Mouse (Mus musculus) kidney, postnatal 0 days (tissue): ENCODE measurements at regions not wholly inside any gene's neighbourhood (a gene's known extent, or its start where the extent isn't known, plus 50 kb on each side); places are given as distances from the start of the nearest gene placed in this dataset.

ENCODE experiments used
- ATAC-seq: fragments of 200-750 bp; cut with Nextera tagmentation; replicated peaks from 2 replicates; pipeline ENCODE4 v1.8.0; 2017; ENCODE audit warnings: low read depth, moderate number of reproducible peaks, moderate TSS enrichment, moderate library complexity; ENCODE audit not compliant: low FRiP score
- DNase-seq: peaks from one replicate; pipeline ENCODE4 v3.0.0-alpha.2; 2016; ENCODE audit warnings: low spot score
- H3K27ac ChIP-seq: fragments of 300-500 bp; sonication (generic); 2 replicates; pipeline ENCODE4 v1.5.1; 2014; ENCODE audit warnings: mild to moderate bottlenecking
- H3K27me3 ChIP-seq: fragments of 300-500 bp; sonication (generic); 2 replicates; pipeline ENCODE4 v1.6.1; 2014; ENCODE audit warnings: low read length, mixed read lengths; ENCODE audit not compliant: insufficient read depth
- H3K36me3 ChIP-seq: fragments of 300-500 bp; sonication (generic); 2 replicates; pipeline ENCODE4 v1.6.1; 2014; ENCODE audit warnings: low read length, mixed read lengths; ENCODE audit not compliant: insufficient read depth
- H3K4me1 ChIP-seq: fragments of 300-500 bp; sonication (generic); replicated peaks from 2 replicates; pipeline ENCODE4 v1.6.1; 2014; ENCODE audit warnings: antibody characterized with exemption, low read length, mixed read lengths; ENCODE audit not compliant: insufficient read depth
- H3K4me2 ChIP-seq: fragments of 300-500 bp; sonication (generic); 2 replicates; pipeline ENCODE4 v1.6.1; 2014; ENCODE audit warnings: mild to moderate bottlenecking, low read length, moderate library complexity, mixed read lengths
- H3K4me3 ChIP-seq: fragments of 300-500 bp; sonication (generic); replicated peaks from 2 replicates; pipeline ENCODE4 v1.5.1; 2014; ENCODE audit warnings: low read depth, low read length
- H3K9ac ChIP-seq: fragments of 300-500 bp; sonication (generic); 2 replicates; pipeline ENCODE4 v1.6.1; 2014; ENCODE audit warnings: low read depth, low read length
- H3K9me3 ChIP-seq: fragments of 300-500 bp; sonication (generic); replicated peaks from 2 replicates; pipeline ENCODE4 v1.6.1; 2016; ENCODE audit warnings: low read length, inconsistent platforms, mixed read lengths
- CTCF ChIP-seq: IDR thresholded peaks from 2 replicates; pipeline ENCODE4 v1.5.1; 2016; ENCODE audit warnings: antibody characterized with exemption, low read depth, mild to moderate bottlenecking, moderate library complexity
- WGBS: fragments of 180-500 bp; shearing (Covaris S2); extraction: QIAGEN DNeasy Blood & Tissue Kit; methylation state at CpG from one replicate; pipeline ENCODE4 v1.1.7; 2014; 5-methylcytosine and 5-hydroxymethylcytosine counted together

- peak; percentile 73 for DNase-seq
- H3K27ac ChIP-seq, result peak overlapping the region; percentile 47
Measured at GRCm38 (mm10) chr6:67134915-67135314, 97.7 kb upstream of the Gadd45a start.

GRCm38 (mm10) chr6:67130540-67131301 is 93.5 kb upstream of the Gadd45a start:
- peak; percentile 36; the same call in 1 of the 2 replicates for ATAC-seq
- WGBS, result 56% methylated on average over 11 of the region's 11 CpGs
- Histone ChIP-seq H3K4me2 (no peak overlapping the region), H3K4me3 (no peak overlapping the region), H3K4me1 (peaks cover 6% of the 10 kb centered on the region; the same call in 1 of the 2 replicates), H3K9ac (no peak overlapping the region), H3K36me3 (no peaks in the 10 kb centered on the region), H3K27ac (no peak overlapping the region), H3K27me3 (no peaks in the 10 kb centered on the region), H3K9me3 (0 out of 2 replicates have a peak, but pooled peaks cover 4% of the 10 kb centered on the region)
- no peak for TF ChIP-seq CTCF
- DNase-seq, result no peak

More at GRCm38 (mm10) chr6:67134915-67135314, 97.7 kb upstream of the Gadd45a start:
- Histone ChIP-seq H3K9me3 (0 out of 2 replicates have a peak, but pooled peaks cover 4% of the 10 kb centered on the region), H3K9ac (no peak overlapping the region), H3K36me3 (no peaks in the 10 kb centered on the region), H3K4me2 (no peak overlapping the region), H3K27me3 (no peaks in the 10 kb centered on the region), H3K4me3 (no peak overlapping the region), H3K4me1 (peaks cover 10% of the 10 kb centered on the region; the same call in 1 of the 2 replicates)
- 0% methylated on average over 1 of the region's 1 CpGs for WGBS
- ATAC-seq, result no peak
- TF ChIP-seq CTCF, result no peak

- Histone ChIP-seq H3K9me3 (0 out of 2 replicates have a peak, but pooled peaks cover 4% of the 10 kb centered on the region), H3K4me2 (no peak overlapping the region), H3K4me3 (no peak overlapping the region), H3K36me3 (no peaks in the 10 kb centered on the region), H3K27me3 (no peaks in the 10 kb centered on the region), H3K4me1 (no peaks in the 10 kb centered on the region), H3K27ac (no peak overlapping the region), H3K9ac (no peak overlapping the region)
- 92% methylated on average over 10 of the region's 10 CpGs for WGBS
- no peak for TF ChIP-seq CTCF
- ATAC-seq (no peak), DNase-seq (no peak)
Measured at GRCm38 (mm10) chr6:67129626-67130025, 92.4 kb upstream of the Gadd45a start.

- H3K27me3 ChIP-seq, result no peaks in the 10 kb centered on the region
- no peak overlapping the region for H3K4me2 ChIP-seq
- H3K36me3 ChIP-seq, result no peaks in the 10 kb centered on the region
- no peak overlapping the region for H3K27ac ChIP-seq
- DNase-seq (no peak), ATAC-seq (no peak)
- TF ChIP-seq CTCF, result no peak
- WGBS, result 50% methylated on average over 16 of the region's 16 CpGs
- H3K9ac ChIP-seq, result no peak overlapping the region
- H3K4me1 ChIP-seq, result no peaks in the 10 kb centered on the region
- 0 out of 2 replicates have a peak, but pooled peaks cover 4% of the 10 kb centered on the region for H3K9me3 ChIP-seq
- H3K4me3 ChIP-seq, result no peak overlapping the region
Measured at GRCm38 (mm10) chr6:67128503-67129463, 91.5 kb upstream of the Gadd45a start.

- Histone ChIP-seq H3K27me3 (no peaks in the 10 kb centered on the region), H3K9ac (no peak overlapping the region), H3K4me3 (no peak overlapping the region), H3K9me3 (0 out of 2 replicates have a peak, but pooled peaks cover 4% of the 10 kb centered on the region), H3K4me2 (no peak overlapping the region), H3K4me1 (no peaks in the 10 kb centered on the region), H3K27ac (no peak overlapping the region), H3K36me3 (no peaks in the 10 kb centered on the region)
- TF ChIP-seq CTCF, result no peak
- DNase-seq (no peak), ATAC-seq (no peak)
- 84% methylated on average over 4 of the region's 4 CpGs for WGBS
Measured at GRCm38 (mm10) chr6:67127727-67128126, 90.5 kb upstream of the Gadd45a start.

- no peak overlapping the region for H3K27ac ChIP-seq
- no peaks in the 10 kb centered on the region for H3K36me3 ChIP-seq
- H3K4me2 ChIP-seq, result no peak overlapping the region
- ATAC-seq (no peak), DNase-seq (no peak)
- no peak overlapping the region for H3K9ac ChIP-seq
- no peaks in the 10 kb centered on the region for H3K9me3 ChIP-seq
- H3K27me3 ChIP-seq, result no peaks in the 10 kb centered on the region
- no peak for TF ChIP-seq CTCF
- WGBS, result 65% methylated on average over 7 of the region's 7 CpGs
- H3K4me3 ChIP-seq, result no peak overlapping the region
- H3K4me1 ChIP-seq, result no peaks in the 10 kb centered on the region
Measured at GRCm38 (mm10) chr6:67125715-67126312, 88.6 kb upstream of the Gadd45a start.
